Comparison of ENCODE assay signal across 8 mouse cellular contexts in genomic region chr11:87470807-87471698, GRCm38 (mm10).
A peak's percentile ranks its signal among the peaks of the same experiment; 100 is the strongest.
DNase-seq lines count a peak whose midpoint lies in the region; ATAC-seq lines count a peak whose summit lies in the region.
"Not testable (repeated sequence)": the region's sequence is repeated elsewhere in the genome, so short reads cannot be mapped to it uniquely, and the experiment has no call there.

No protein-coding gene starts in this region.

- peak overlapping the region; percentile 61 for H3K9ac ChIP-seq in intestine, embryonic 16.5 days (ENCODE audit: low read depth, low read length)
- H3K9ac ChIP-seq in midbrain, embryonic 11.5 days (ENCODE audit: low read length): 0 out of 2 replicates have a peak overlapping the region, but pooled peaks have one; percentile 2

- peak; percentile 98 for ATAC-seq in granulocyte monocyte progenitor cell, adult 5-6 weeks (replicated peaks; ENCODE audit: poor library complexity, severe bottlenecking)
- ATAC-seq in intestine, embryonic 16.5 days: peak; percentile 100
- peak; percentile 99 for ATAC-seq in midbrain, embryonic 11.5 days (ENCODE audit: low FRiP score)

- intact Hi-C loops in left cerebral cortex, postnatal 4 days (cut with DNase I): not testable (repeated sequence)

- H3K27me3 ChIP-seq in embryonic facial prominence, embryonic 10.5 days (replicated peaks; ENCODE audit: low read depth, poor library complexity, severe bottlenecking): peaks cover 17% of the 10 kb centered on the region; the same call in 1 of the 2 replicates
- H3K27me3 ChIP-seq in intestine, embryonic 16.5 days (replicated peaks; ENCODE audit: control insufficient read depth, insufficient read depth, low read length); midbrain, embryonic 11.5 days (ENCODE audit: control insufficient read depth, insufficient read depth, low read length): not testable (repeated sequence)

- DNase-seq in adrenal gland, postnatal 10 days: peak; percentile 75
- peak; percentile 83 for DNase-seq in embryonic facial prominence, embryonic 10.5 days (ENCODE audit: low spot score)
- peak; percentile 74 for DNase-seq in left cerebral cortex, postnatal 4 days
- peak; percentile 93 for DNase-seq in midbrain, embryonic 11.5 days (ENCODE audit: low spot score, missing footprints)
- DNase-seq in right cerebral cortex, postnatal 4 days: peak; percentile 52
- DNase-seq in yolk sac, embryonic 10.5 days (ENCODE audit: low spot score): peak; percentile 82

- H3K36me3 ChIP-seq in embryonic facial prominence, embryonic 10.5 days (replicated peaks); intestine, embryonic 16.5 days (ENCODE audit: control insufficient read depth, insufficient read depth, low read length); midbrain, embryonic 11.5 days (ENCODE audit: control insufficient read depth, insufficient read depth, low read length): not testable (repeated sequence)

- peak overlapping the region; percentile 58 for H3K4me2 ChIP-seq in intestine, embryonic 16.5 days (ENCODE audit: low read depth, low read length)
- H3K4me2 ChIP-seq in midbrain, embryonic 11.5 days: peak overlapping the region; percentile 23; the same call in 1 of the 2 replicates

- under 1% methylated on average over 30 of the region's 63 CpGs for WGBS in embryonic facial prominence, embryonic 10.5 days
- WGBS in intestine, embryonic 16.5 days: under 1% methylated on average over 26 of the region's 63 CpGs
- WGBS in midbrain, embryonic 11.5 days: under 1% methylated on average over 29 of the region's 63 CpGs

- H3K4me1 ChIP-seq in embryonic facial prominence, embryonic 10.5 days: peaks cover 18% of the 10 kb centered on the region
- not testable (repeated sequence) for H3K4me1 ChIP-seq in intestine, embryonic 16.5 days (ENCODE audit: control insufficient read depth, insufficient read depth, low read length); midbrain, embryonic 11.5 days (ENCODE audit: control insufficient read depth, insufficient read depth, low read length)

- peak overlapping the region; percentile 78 for H3K27ac ChIP-seq in embryonic facial prominence, embryonic 10.5 days (replicated peaks)
- H3K27ac ChIP-seq in intestine, embryonic 16.5 days (ENCODE audit: low read length); midbrain, embryonic 11.5 days (ENCODE audit: low read depth, low read length): not testable (repeated sequence)

- H3K4me3 ChIP-seq in embryonic facial prominence, embryonic 10.5 days: peak overlapping the region; percentile 50
- H3K4me3 ChIP-seq in intestine, embryonic 16.5 days (ENCODE audit: low read length): peak overlapping the region; percentile 43
- H3K4me3 ChIP-seq in midbrain, embryonic 11.5 days (ENCODE audit: low read depth, low read length): not testable (repeated sequence)

- not testable (repeated sequence) for H3K9me3 ChIP-seq in embryonic facial prominence, embryonic 10.5 days; intestine, embryonic 16.5 days (ENCODE audit: control insufficient read depth, low read length); midbrain, embryonic 11.5 days (ENCODE audit: control insufficient read depth, low read length)
